Mouse (Mus musculus): ENCODE measurements around the gene Trim71. TPM values are rescaled to one million over a fixed set of nuclear protein-coding genes. Genes with fewer than 3 reads are reported as not detected.

Gene Trim71
- polyA plus RNA-seq, 1 experiment from 2014 or later = 0.46 TPM

GRCm38 (mm10) chr9:114543882-114544753 lies 20.1 kb downstream of the Trim71 start:
- TF ChIP-seq CTCF (IDR thresholded peaks at IDR 0.05; ENCODE audit: low read depth) = no peak
- Histone ChIP-seq H3K27ac (no peak overlapping the region), H3K27me3 (ENCODE audit: insufficient read depth, low read length) (no peaks in the 10 kb centered on the region)

GRCm38 (mm10) chr9:114541279-114541741 lies 22.9 kb downstream of the Trim71 start:
- H3K27me3 ChIP-seq (ENCODE audit: insufficient read depth, low read length) = no peaks in the 10 kb centered on the region
- H3K4me3 ChIP-seq (replicated peaks; ENCODE audit: low read depth, low read length) = no peak overlapping the region
- H3K27ac ChIP-seq = no peak overlapping the region
- H3K9me3 ChIP-seq (replicated peaks; ENCODE audit: low read length) = no peaks in the 10 kb centered on the region
- H3K4me1 ChIP-seq (replicated peaks; ENCODE audit: insufficient read depth, low read length) = peaks cover 15% of the 10 kb centered on the region
- ATAC-seq (replicated peaks; ENCODE audit: low FRiP score, low read depth) = no peak
- H3K4me2 ChIP-seq (ENCODE audit: low read length) = no peak overlapping the region
- DNase-seq (ENCODE audit: low spot score) = no peak
- H3K9ac ChIP-seq (ENCODE audit: low read depth, low read length) = no peak overlapping the region
- WGBS = 79% methylated on average over 1 of the region's 1 CpGs
- H3K36me3 ChIP-seq (ENCODE audit: insufficient read depth, low read length) = no peaks in the 10 kb centered on the region
- TF ChIP-seq CTCF (IDR thresholded peaks at IDR 0.05; ENCODE audit: low read depth) = no peak

More at GRCm38 (mm10) chr9:114543882-114544753, 20.1 kb downstream of the Trim71 start:
- Histone ChIP-seq H3K4me3 (replicated peaks; ENCODE audit: low read depth, low read length) (no peak overlapping the region), H3K9me3 (replicated peaks; ENCODE audit: low read length) (no peaks in the 10 kb centered on the region), H3K36me3 (ENCODE audit: insufficient read depth, low read length) (no peaks in the 10 kb centered on the region), H3K4me1 (replicated peaks; ENCODE audit: insufficient read depth, low read length) (peaks cover 22% of the 10 kb centered on the region), H3K4me2 (ENCODE audit: low read length) (peak overlapping the region; percentile 30), H3K9ac (ENCODE audit: low read depth, low read length) (no peak overlapping the region)
- 47% methylated on average over 17 of the region's 17 CpGs for WGBS
- no peak for ATAC-seq (replicated peaks; ENCODE audit: low FRiP score, low read depth)
- peak; percentile 62 for DNase-seq (ENCODE audit: low spot score)

GRCm38 (mm10) chr9:114538996-114539563 lies 25.1 kb downstream of the Trim71 start:
- H3K9me3 ChIP-seq (replicated peaks; ENCODE audit: low read length) = no peaks in the 10 kb centered on the region
- peak; percentile 73 for DNase-seq (ENCODE audit: low spot score)
- H3K4me1 ChIP-seq (replicated peaks; ENCODE audit: insufficient read depth, low read length) = peaks cover 7% of the 10 kb centered on the region
- H3K27me3 ChIP-seq (ENCODE audit: insufficient read depth, low read length) = no peaks in the 10 kb centered on the region
- no peak overlapping the region for H3K27ac ChIP-seq
- no peak for TF ChIP-seq CTCF (IDR thresholded peaks at IDR 0.05; ENCODE audit: low read depth)
- no peak overlapping the region for H3K4me2 ChIP-seq (ENCODE audit: low read length)
- 52% methylated on average over 7 of the region's 7 CpGs for WGBS
- no peaks in the 10 kb centered on the region for H3K36me3 ChIP-seq (ENCODE audit: insufficient read depth, low read length)
- peak; percentile 55; the same call in 1 of the 2 replicates for ATAC-seq (replicated peaks; ENCODE audit: low FRiP score, low read depth)
- H3K9ac ChIP-seq (ENCODE audit: low read depth, low read length) = no peak overlapping the region
- H3K4me3 ChIP-seq (replicated peaks; ENCODE audit: low read depth, low read length) = no peak overlapping the region

GRCm38 (mm10) chr9:114536628-114537027 lies 27.5 kb downstream of the Trim71 start:
- H3K4me3 ChIP-seq (replicated peaks; ENCODE audit: low read depth, low read length) = no peak overlapping the region
- no peaks in the 10 kb centered on the region for H3K9me3 ChIP-seq (replicated peaks; ENCODE audit: low read length)
- peak; percentile 60 for DNase-seq (ENCODE audit: low spot score)
- no peak overlapping the region for H3K9ac ChIP-seq (ENCODE audit: low read depth, low read length)
- H3K36me3 ChIP-seq (ENCODE audit: insufficient read depth, low read length) = no peaks in the 10 kb centered on the region
- H3K27ac ChIP-seq = no peak overlapping the region
- H3K4me2 ChIP-seq (ENCODE audit: low read length) = no peak overlapping the region
- H3K27me3 ChIP-seq (ENCODE audit: insufficient read depth, low read length) = no peaks in the 10 kb centered on the region
- 49% methylated on average over 2 of the region's 2 CpGs for WGBS
- peaks cover 5% of the 10 kb centered on the region for H3K4me1 ChIP-seq (replicated peaks; ENCODE audit: insufficient read depth, low read length)
- ATAC-seq (replicated peaks; ENCODE audit: low FRiP score, low read depth) = peak; percentile 69
- TF ChIP-seq CTCF (IDR thresholded peaks at IDR 0.05; ENCODE audit: low read depth) = no peak

GRCm38 (mm10) chr9:114534747-114535517 lies 29.2 kb downstream of the Trim71 start:
- no peak overlapping the region for H3K9ac ChIP-seq (ENCODE audit: low read depth, low read length)
- 0 out of 2 replicates have a peak, but pooled peaks have one; percentile 3 for TF ChIP-seq CTCF (IDR thresholded peaks at IDR 0.05; ENCODE audit: low read depth)
- H3K27ac ChIP-seq = no peak overlapping the region
- DNase-seq (ENCODE audit: low spot score) (no peak), ATAC-seq (replicated peaks; ENCODE audit: low FRiP score, low read depth) (no peak)
- H3K36me3 ChIP-seq (ENCODE audit: insufficient read depth, low read length) = no peaks in the 10 kb centered on the region
- no peak overlapping the region for H3K4me2 ChIP-seq (ENCODE audit: low read length)
- no peak overlapping the region for H3K4me3 ChIP-seq (replicated peaks; ENCODE audit: low read depth, low read length)
- H3K27me3 ChIP-seq (ENCODE audit: insufficient read depth, low read length) = no peaks in the 10 kb centered on the region
- peaks cover 19% of the 10 kb centered on the region for H3K4me1 ChIP-seq (replicated peaks; ENCODE audit: insufficient read depth, low read length)
- H3K9me3 ChIP-seq (replicated peaks; ENCODE audit: low read length) = no peaks in the 10 kb centered on the region
- WGBS = 84% methylated on average over 9 of the region's 9 CpGs

- no peak for TF ChIP-seq CTCF (IDR thresholded peaks at IDR 0.05; ENCODE audit: low read depth)
- H3K27ac ChIP-seq = no peak overlapping the region
- DNase-seq (ENCODE audit: low spot score) (peak; percentile 32), ATAC-seq (replicated peaks; ENCODE audit: low FRiP score, low read depth) (no peak; the same call in 1 of the 2 replicates)
- no peaks in the 10 kb centered on the region for H3K27me3 ChIP-seq (ENCODE audit: insufficient read depth, low read length)
- H3K4me2 ChIP-seq (ENCODE audit: low read length) = no peak overlapping the region
- H3K4me1 ChIP-seq (replicated peaks; ENCODE audit: insufficient read depth, low read length) = peaks cover 19% of the 10 kb centered on the region; the same call in 1 of the 2 replicates
- WGBS = 69% methylated on average over 4 of the region's 4 CpGs
- H3K9me3 ChIP-seq (replicated peaks; ENCODE audit: low read length) = no peaks in the 10 kb centered on the region
- no peaks in the 10 kb centered on the region for H3K36me3 ChIP-seq (ENCODE audit: insufficient read depth, low read length)
- H3K9ac ChIP-seq (ENCODE audit: low read depth, low read length) = no peak overlapping the region
- H3K4me3 ChIP-seq (replicated peaks; ENCODE audit: low read depth, low read length) = no peak overlapping the region
These were observed 30.3 kb downstream of the Trim71 start for GRCm38 (mm10) chr9:114533848-114534247.
